Mouse (Mus musculus) intestine, embryonic 15.5 days (tissue): ENCODE results near the gene Nav2. TPM values are rescaled to one million over a fixed set of nuclear protein-coding genes. Genes with fewer than 3 reads are reported as not detected.

ENCODE experiments used
- ATAC-seq: fragments of 200-750 bp; cut with Nextera tagmentation; 2 replicates; pipeline ENCODE4 v1.8.0; 2017; ENCODE audit warnings: moderate TSS enrichment, moderate library complexity
- H3K27ac ChIP-seq: fragments of 300-500 bp; sonication (generic); 2 replicates; pipeline ENCODE4 v1.5.1; 2015; ENCODE audit warnings: mild to moderate bottlenecking, inconsistent platforms
- H3K27me3 ChIP-seq: fragments of 300-500 bp; sonication (generic); replicated peaks from 2 replicates; pipeline ENCODE4 v1.6.1; 2015; ENCODE audit warnings: inconsistent platforms
- H3K36me3 ChIP-seq: fragments of 300-500 bp; sonication (generic); 2 replicates; pipeline ENCODE4 v1.6.1; 2015; ENCODE audit warnings: inconsistent platforms
- H3K4me1 ChIP-seq: fragments of 300-500 bp; sonication (generic); replicated peaks from 2 replicates; pipeline ENCODE4 v1.6.1; 2015; ENCODE audit warnings: inconsistent platforms
- H3K4me2 ChIP-seq: fragments of 300-500 bp; sonication (generic); replicated peaks from 2 replicates; pipeline ENCODE4 v1.6.1; 2015; ENCODE audit warnings: mild to moderate bottlenecking, inconsistent platforms
- H3K4me3 ChIP-seq: fragments of 300-500 bp; sonication (generic); replicated peaks from 2 replicates; pipeline ENCODE4 v1.5.1; 2015; ENCODE audit warnings: inconsistent platforms
- H3K9ac ChIP-seq: fragments of 300-500 bp; sonication (generic); 2 replicates; pipeline ENCODE4 v1.6.1; 2015; ENCODE audit warnings: inconsistent platforms
- H3K9me3 ChIP-seq: fragments of 300-500 bp; sonication (generic); 2 replicates; pipeline ENCODE4 v1.6.1; 2016; ENCODE audit warnings: inconsistent platforms
- WGBS: fragments of 180-500 bp; shearing (Covaris S2); methylation state at CpG from one replicate; pipeline ENCODE4 v1.1.7; 2015; 5-methylcytosine and 5-hydroxymethylcytosine counted together
- polyA plus RNA-seq: library from polyadenylated mRNA; unstranded; fragments of >200 nt; fragmentation: Nextera tagmentation; extraction: Ambion mirVana; gene quantifications from 2 replicates; pipeline ENCODE4 v1.2.1, GENCODE M21; 2015

The Nav2 gene
- polyA plus RNA-seq, 1 experiment from 2014 or later, result 17.7 TPM

- peak; percentile 48 for ATAC-seq
- Histone ChIP-seq H3K36me3 (no peaks in the 10 kb centered on the region), H3K27ac (peak overlapping the region; percentile 62), H3K9ac (no peak overlapping the region), H3K9me3 (no peaks in the 10 kb centered on the region), H3K4me3 (no peak overlapping the region), H3K4me1 (peaks cover 25% of the 10 kb centered on the region), H3K27me3 (no peaks in the 10 kb centered on the region), H3K4me2 (peak overlapping the region; percentile 22)
- 24% methylated on average over 7 of the region's 7 CpGs for WGBS
Observed at GRCm38 (mm10) chr7:49436492-49436891, 528.0 kb downstream of the Nav2 start.

DNA sequence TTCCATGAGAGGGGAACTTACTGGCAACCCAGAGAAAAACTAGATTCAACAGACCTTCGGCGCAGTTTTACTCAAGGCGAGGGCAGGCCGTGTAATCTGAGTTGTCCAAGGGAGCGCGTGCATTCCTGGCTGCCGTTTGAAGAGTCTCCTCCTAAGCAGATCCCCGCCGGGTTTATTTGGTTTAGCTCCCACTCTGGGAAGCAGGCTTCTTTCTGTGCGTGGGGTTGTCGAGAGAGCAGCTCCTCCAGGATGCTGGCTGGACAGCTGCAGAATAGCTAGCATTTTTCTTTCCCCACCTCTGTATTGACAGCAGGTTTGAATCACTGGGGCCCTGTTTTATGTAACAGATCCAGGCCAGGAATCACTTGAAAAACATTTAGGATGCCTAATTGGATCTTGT lies 529.4 kb downstream of the Nav2 start:
- Histone ChIP-seq H3K4me3 (no peak overlapping the region), H3K27ac (peak overlapping the region; percentile 52), H3K9me3 (no peaks in the 10 kb centered on the region), H3K36me3 (no peaks in the 10 kb centered on the region), H3K27me3 (no peaks in the 10 kb centered on the region), H3K4me1 (peaks cover 28% of the 10 kb centered on the region), H3K4me2 (no peak overlapping the region), H3K9ac (no peak overlapping the region)
- ATAC-seq, result peak; percentile 34; the same call in 1 of the 2 replicates
- WGBS, result 29% methylated on average over 11 of the region's 11 CpGs

- no peak overlapping the region for H3K9ac ChIP-seq
- no peak overlapping the region for H3K27ac ChIP-seq
- peaks cover 28% of the 10 kb centered on the region for H3K4me1 ChIP-seq
- no peaks in the 10 kb centered on the region for H3K36me3 ChIP-seq
- H3K4me2 ChIP-seq, result no peak overlapping the region
- H3K27me3 ChIP-seq, result no peaks in the 10 kb centered on the region
- 50% methylated on average over 2 of the region's 2 CpGs for WGBS
- no peaks in the 10 kb centered on the region for H3K9me3 ChIP-seq
- H3K4me3 ChIP-seq, result no peak overlapping the region
- ATAC-seq, result peak; percentile 16; the same call in 1 of the 2 replicates
Observed at GRCm38 (mm10) chr7:49439136-49439535, 530.6 kb downstream of the Nav2 start.

DNA sequence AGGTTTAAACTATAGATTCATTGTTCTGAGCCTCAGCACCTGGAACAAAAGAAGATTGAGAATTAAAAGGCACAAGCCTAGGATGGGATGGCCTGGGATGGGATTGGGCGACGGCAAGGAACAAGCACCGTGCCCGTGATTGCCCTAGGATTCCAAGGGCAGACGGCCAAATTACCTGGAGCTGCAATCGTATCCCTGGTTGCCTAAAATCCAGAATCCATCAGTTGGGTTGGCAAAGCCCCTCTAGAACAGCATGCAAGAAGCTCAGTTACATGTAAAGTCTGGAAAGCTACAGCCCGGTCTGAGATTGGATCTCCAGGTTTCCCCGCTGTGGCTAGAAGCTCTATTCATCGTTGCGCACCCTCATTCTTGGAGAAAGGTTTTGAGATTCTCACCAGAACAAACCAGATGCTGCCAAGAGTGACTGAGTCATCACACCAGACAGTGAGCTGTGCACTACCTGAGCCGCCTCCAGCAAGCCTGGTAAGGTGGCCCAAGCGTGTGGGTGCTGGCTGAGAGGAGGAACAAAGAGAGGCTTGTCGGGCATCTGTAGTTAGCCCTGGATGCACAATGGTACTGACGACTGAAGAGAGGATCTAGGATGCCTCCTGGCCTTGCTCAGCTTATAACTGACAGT lies 531.9 kb downstream of the Nav2 start:
- 90% methylated on average over 14 of the region's 14 CpGs for WGBS
- no peak overlapping the region for H3K4me2 ChIP-seq
- no peak overlapping the region for H3K9ac ChIP-seq
- H3K9me3 ChIP-seq, result no peaks in the 10 kb centered on the region
- no peak overlapping the region for H3K27ac ChIP-seq
- H3K4me1 ChIP-seq, result peaks cover 28% of the 10 kb centered on the region
- no peak overlapping the region for H3K4me3 ChIP-seq
- H3K36me3 ChIP-seq, result no peaks in the 10 kb centered on the region
- no peaks in the 10 kb centered on the region for H3K27me3 ChIP-seq
- ATAC-seq, result no peak

DNA sequence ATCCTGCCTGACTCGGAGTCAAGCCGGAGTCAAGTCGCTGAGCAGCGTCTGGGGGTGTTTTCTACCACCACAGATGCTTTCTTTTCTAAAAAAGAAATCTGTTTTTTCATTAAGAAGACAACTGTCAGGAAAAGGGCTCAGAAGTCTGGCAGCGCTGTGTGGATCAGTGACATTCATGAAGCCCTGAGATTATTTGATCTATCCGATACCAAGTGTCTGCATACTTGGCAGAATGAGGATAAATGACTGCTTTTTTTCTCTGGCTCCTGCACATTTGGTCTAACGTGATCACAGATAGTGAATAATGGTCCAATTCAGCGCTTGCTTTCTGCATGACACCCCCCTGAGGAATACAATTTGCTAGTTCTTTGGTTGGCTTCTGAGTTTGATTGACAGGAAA lies 533.7 kb downstream of the Nav2 start:
- H3K4me2 ChIP-seq, result no peak overlapping the region
- H3K9ac ChIP-seq, result no peak overlapping the region
- no peaks in the 10 kb centered on the region for H3K27me3 ChIP-seq
- H3K9me3 ChIP-seq, result no peaks in the 10 kb centered on the region
- H3K36me3 ChIP-seq, result no peaks in the 10 kb centered on the region
- no peak overlapping the region for H3K4me3 ChIP-seq
- WGBS, result 44% methylated on average over 8 of the region's 8 CpGs
- no peak for ATAC-seq
- H3K27ac ChIP-seq, result no peak overlapping the region
- H3K4me1 ChIP-seq, result peaks cover 17% of the 10 kb centered on the region

- WGBS, result 68% methylated on average over 3 of the region's 3 CpGs
- Histone ChIP-seq H3K9ac (no peak overlapping the region), H3K4me1 (peaks cover 9% of the 10 kb centered on the region; the same call in 1 of the 2 replicates), H3K27me3 (no peaks in the 10 kb centered on the region), H3K9me3 (no peaks in the 10 kb centered on the region), H3K36me3 (0 out of 2 replicates have a peak, but pooled peaks cover 3% of the 10 kb centered on the region), H3K4me3 (no peak overlapping the region), H3K27ac (no peak overlapping the region), H3K4me2 (no peak overlapping the region)
- ATAC-seq, result no peak
Observed at GRCm38 (mm10) chr7:49448580-49448979, 540.1 kb downstream of the Nav2 start.

DNA sequence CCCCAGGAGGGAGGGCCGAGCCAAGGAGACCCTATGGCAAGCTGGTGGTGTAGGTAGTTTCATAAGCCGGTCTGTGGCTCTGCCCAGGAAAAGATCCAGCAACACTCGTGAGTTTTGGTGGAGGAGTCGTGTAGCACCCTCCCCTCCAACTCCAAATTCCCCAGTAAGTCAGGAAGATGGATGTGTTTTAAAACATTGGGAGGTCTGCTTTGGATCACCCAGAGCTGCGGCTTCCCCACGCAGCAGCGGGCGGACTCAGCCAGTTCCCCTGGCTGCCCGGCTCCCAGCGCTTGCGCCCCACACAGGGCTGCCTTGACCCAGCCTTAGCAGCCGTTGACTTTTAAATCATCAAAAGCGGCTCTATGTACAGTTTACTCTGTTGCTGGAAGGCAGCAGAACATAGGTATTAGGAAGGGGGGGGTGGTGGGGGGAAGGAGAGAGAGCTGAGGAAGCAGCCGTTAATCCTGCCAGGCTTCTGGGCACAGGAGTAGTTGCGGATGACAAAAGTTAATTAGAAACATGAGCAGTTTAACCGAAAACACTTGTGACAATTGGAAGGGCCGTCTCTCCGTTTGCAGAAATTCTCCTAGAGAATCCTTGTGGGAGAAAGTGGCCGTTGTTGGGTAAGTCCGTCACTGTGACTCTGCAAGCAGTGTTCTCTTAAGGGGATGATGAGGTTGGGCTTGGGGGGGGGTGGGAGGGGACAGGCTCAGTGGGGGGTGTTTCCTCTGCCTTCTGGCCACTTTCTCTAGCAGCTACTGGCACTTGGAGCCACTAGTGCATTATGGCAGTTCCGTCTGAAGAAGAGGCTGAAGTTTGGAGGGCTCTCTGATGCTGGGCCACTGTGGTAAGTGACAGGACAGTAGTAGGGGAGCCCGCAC lies 542.0 kb downstream of the Nav2 start:
- no peaks in the 10 kb centered on the region for H3K9me3 ChIP-seq
- ATAC-seq, result peak; percentile 78
- WGBS, result 25% methylated on average over 22 of the region's 22 CpGs
- peak overlapping the region; percentile 22 for H3K27ac ChIP-seq
- peak overlapping the region; percentile 45 for H3K4me2 ChIP-seq
- H3K9ac ChIP-seq, result no peak overlapping the region
- peak overlapping the region; percentile 25 for H3K4me3 ChIP-seq
- H3K27me3 ChIP-seq, result no peaks in the 10 kb centered on the region
- 0 out of 2 replicates have a peak, but pooled peaks cover 6% of the 10 kb centered on the region for H3K36me3 ChIP-seq
- peaks cover 9% of the 10 kb centered on the region; the same call in 1 of the 2 replicates for H3K4me1 ChIP-seq

DNA sequence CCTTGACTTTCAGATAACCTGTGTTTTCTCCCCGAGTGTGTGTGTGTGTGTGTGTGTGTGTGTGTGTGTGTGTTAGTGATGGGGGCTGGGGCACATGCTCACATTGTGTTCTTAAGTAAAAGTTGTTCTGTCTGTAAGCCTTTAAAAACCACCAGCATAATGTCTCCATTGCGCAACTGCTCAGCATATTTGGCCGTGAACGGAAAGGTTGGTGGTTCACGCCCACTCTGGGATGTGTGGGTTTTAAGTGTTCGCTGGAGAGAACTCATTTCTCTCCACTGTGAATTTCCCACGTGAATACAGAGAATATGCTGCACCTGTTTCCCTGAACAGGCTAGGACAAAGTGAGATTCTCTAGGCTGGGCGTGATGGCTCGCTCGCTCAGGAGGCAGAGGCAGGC lies 542.7 kb downstream of the Nav2 start:
- Histone ChIP-seq H3K4me2 (peak overlapping the region; percentile 45), H3K27me3 (no peaks in the 10 kb centered on the region), H3K4me3 (peak overlapping the region; percentile 25), H3K4me1 (peaks cover 9% of the 10 kb centered on the region; the same call in 1 of the 2 replicates), H3K9me3 (no peaks in the 10 kb centered on the region), H3K9ac (no peak overlapping the region), H3K36me3 (0 out of 2 replicates have a peak, but pooled peaks cover 6% of the 10 kb centered on the region), H3K27ac (peak overlapping the region; percentile 22)
- no peak for ATAC-seq
- 70% methylated on average over 10 of the region's 10 CpGs for WGBS

GRCm38 (mm10) chr7:49452274-49452673 lies 543.8 kb downstream of the Nav2 start:
- Histone ChIP-seq H3K4me3 (no peak overlapping the region), H3K4me2 (peak overlapping the region; percentile 34), H3K27me3 (no peaks in the 10 kb centered on the region), H3K36me3 (peaks cover 6% of the 10 kb centered on the region; the same call in 1 of the 2 replicates), H3K27ac (0 out of 2 replicates have a peak overlapping the region, but pooled peaks have one; percentile 4), H3K4me1 (peaks cover 9% of the 10 kb centered on the region; the same call in 1 of the 2 replicates), H3K9me3 (no peaks in the 10 kb centered on the region), H3K9ac (no peak overlapping the region)
- no peak for ATAC-seq
- WGBS, result 61% methylated on average over 11 of the region's 11 CpGs

DNA sequence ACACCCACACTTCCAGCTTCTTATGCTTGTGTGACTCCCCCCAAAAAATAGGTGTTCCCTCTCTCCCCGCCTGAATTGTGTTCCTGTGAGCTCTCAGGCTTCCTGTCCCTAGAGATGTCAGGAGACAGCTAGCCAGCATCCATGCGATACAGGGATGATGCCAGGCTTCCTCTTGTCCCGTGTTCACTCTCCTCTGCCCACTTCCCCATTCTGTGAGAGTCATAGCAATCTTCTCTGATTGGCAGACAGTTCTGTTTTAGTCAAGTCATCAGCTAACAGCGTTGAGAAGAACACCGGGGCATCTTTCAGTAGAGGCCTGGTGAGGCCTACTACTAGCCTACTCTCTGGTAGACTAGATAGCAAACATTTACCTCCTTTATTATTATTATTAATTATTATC lies 546.1 kb downstream of the Nav2 start:
- Histone ChIP-seq H3K4me3 (no peak overlapping the region), H3K9me3 (no peaks in the 10 kb centered on the region), H3K9ac (no peak overlapping the region), H3K27me3 (no peaks in the 10 kb centered on the region), H3K27ac (no peak overlapping the region), H3K36me3 (peaks cover 12% of the 10 kb centered on the region), H3K4me2 (no peak overlapping the region), H3K4me1 (no peaks in the 10 kb centered on the region)
- 78% methylated on average over 5 of the region's 5 CpGs for WGBS
- no peak for ATAC-seq

- WGBS, result 66% methylated on average over 2 of the region's 2 CpGs
- no peak overlapping the region for H3K4me2 ChIP-seq
- no peaks in the 10 kb centered on the region for H3K27me3 ChIP-seq
- no peaks in the 10 kb centered on the region for H3K9me3 ChIP-seq
- H3K4me3 ChIP-seq, result no peak overlapping the region
- no peak overlapping the region for H3K9ac ChIP-seq
- peaks cover 12% of the 10 kb centered on the region for H3K36me3 ChIP-seq
- no peak overlapping the region for H3K27ac ChIP-seq
- peak; percentile 55; the same call in 1 of the 2 replicates for ATAC-seq
- H3K4me1 ChIP-seq, result no peaks in the 10 kb centered on the region
Observed at GRCm38 (mm10) chr7:49456148-49456547, 547.6 kb downstream of the Nav2 start.

DNA sequence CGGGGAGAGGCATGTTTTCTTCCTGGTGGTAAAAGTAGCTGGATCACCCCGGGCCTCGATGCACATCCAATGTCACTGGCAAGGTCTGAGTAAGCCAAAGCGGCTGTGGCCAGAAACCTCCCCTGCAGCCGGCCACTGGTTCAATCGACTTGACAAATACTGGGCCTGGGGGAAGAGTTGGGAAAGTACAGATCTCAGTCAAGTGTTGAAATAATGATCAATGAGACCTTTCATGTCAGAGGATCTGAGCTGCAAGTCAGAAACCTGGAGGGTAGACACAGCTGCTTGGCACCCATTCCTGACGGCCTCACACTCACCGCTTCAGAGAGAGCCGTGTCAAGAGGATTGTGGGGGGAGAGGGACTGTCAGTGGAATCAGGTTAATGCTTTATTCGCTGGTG lies 548.9 kb downstream of the Nav2 start:
- Histone ChIP-seq H3K27ac (no peak overlapping the region), H3K27me3 (no peaks in the 10 kb centered on the region), H3K4me3 (no peak overlapping the region), H3K9me3 (no peaks in the 10 kb centered on the region), H3K36me3 (peaks cover 12% of the 10 kb centered on the region), H3K4me1 (no peaks in the 10 kb centered on the region), H3K9ac (no peak overlapping the region), H3K4me2 (no peak overlapping the region)
- ATAC-seq, result no peak
- 72% methylated on average over 10 of the region's 10 CpGs for WGBS
